Mouse (Mus musculus) layer of hippocampus, adult 18-20 months (tissue): ENCODE measurements around the gene Grk3. TPM values are rescaled to one million over a fixed set of nuclear protein-coding genes. Genes with fewer than 3 reads are reported as not detected.

Source experiments
- DNase-seq, 2 experiments: peaks; one replicate each; pipeline ENCODE4 v3.0.0; 2022; ENCODE audit warnings: low spot score in 2 of 2
- total RNA-seq, 2 experiments: library from RNA; stranded (reverse); gene quantifications; 2 replicates each; pipeline ENCODE4 v1.2.3; 2021

Gene Grk3
- total RNA-seq, 2 experiments from 2014 or later: 80.7 to 81.4 TPM

DNA sequence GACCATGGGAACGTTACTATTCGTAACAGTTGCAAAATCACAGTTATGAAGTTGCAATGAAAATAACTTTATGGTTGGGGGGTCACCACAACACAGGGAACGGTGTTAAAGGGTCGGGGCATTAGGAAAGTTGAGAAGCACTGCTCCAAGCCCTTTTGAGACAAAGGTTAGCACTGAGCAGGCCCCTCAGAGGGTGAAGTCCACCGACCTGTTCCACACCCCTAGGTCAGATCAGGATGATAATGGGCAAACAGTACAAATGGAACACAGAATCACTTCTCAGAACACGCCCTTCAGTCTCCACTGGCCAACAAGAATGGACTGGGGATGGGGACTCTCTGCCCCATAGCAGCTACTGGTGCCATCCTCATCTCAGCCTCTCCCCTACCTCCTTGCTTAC, 142.6 kb downstream of the Grk3 start:
- DNase-seq: no peak

DNA sequence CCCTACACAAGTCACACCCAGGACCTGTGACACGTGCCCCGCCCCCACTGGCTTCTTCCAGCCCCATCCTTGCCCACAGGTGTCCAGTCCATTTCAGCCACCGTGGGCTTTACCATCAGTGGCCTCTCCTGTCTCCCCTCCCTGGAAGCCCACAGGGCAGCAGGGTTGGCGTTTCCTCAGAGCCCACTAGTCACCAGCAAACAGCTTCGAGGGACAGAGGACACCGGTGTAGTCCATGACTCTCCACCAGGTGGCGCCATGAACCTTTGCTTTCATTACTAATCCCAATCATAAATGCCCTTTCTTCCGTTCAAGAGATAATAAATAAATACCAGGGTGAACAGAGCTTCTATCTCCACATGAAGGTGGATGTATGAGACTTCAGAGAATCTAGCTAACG, 144.9 kb downstream of the Grk3 start:
- peak; percentile 64 to 88 for DNase-seq

DNA sequence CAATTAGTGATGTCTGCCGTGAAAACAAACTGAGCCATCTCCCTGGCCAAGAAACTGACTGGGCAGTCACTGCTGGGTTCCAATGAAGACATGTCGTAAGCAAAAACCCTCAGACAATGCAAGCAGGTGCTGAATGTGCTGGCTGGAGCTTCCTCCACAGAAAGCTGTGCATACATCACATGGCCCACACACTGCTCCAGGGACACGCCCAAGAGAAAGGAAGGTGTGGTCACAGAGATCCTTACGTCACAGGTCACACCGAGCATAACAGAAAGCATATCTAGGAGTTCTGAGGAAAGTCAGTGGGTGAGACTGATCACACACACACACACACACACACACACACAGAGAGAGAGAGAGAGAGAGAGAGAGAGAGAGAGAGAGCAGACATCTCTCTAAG, 147.0 kb downstream of the Grk3 start:
- no peak for DNase-seq

DNA sequence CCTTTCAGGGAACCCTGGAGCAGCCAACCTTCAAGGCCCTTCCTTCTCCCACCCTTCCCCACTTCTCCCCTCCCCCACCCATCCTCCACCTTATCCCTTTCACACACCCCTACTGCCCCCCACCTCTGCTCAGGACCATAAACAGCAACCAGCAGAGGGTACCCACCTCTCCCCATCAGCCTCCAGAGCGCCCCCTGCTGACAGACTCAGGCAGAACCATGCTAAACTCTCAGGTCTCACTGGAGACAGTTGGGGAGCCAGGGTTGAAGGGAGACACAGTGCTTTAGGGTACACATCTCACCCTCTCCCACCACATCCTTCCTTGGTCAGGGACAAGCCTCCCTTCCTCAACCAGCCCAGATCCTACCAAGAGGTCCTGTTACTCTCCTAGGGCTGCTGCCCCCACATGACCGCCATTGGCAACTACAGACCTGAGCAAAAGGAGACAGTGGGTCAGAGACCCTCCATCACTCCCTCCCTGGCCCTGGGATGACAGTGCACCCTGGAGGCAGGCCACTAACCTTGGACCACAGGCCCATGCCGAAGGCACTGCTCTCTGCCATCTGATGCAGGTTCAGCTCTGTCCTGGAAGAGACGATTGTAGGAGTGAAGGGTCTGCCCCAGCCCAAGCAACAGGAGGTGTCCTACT, 150.7 kb downstream of the Grk3 start:
- DNase-seq: peak in 1 of 2 experiments; percentile 58

Other genes with a start within 250 kb of the Grk3 start
- 1 to 10 TPM; 1.1 to 1.3 TPM for gene Myo18b, start 119.4 kb downstream of the Grk3 start, total RNA-seq
- not detected for gene Crybb2, start 54.3 kb upstream of the Grk3 start, total RNA-seq
- gene Crybb3, start 65.8 kb upstream of the Grk3 start, total RNA-seq: 1 to 10 TPM; 1.6 to 2.1 TPM
- 10 to 100 TPM; 59.4 to 67.8 TPM for gene 2900026A02Rik, start 205.4 kb upstream of the Grk3 start, total RNA-seq
- not detected for gene Tmem211, start 211.1 kb upstream of the Grk3 start, total RNA-seq